Mouse (Mus musculus) heart, postnatal 25 days (tissue): Measurements from ENCODE around the gene Slc26a10. TPM values are rescaled to one million over a fixed set of nuclear protein-coding genes. Genes with fewer than 3 reads are reported as not detected.
"Not testable (repeated sequence)": the region's sequence is repeated elsewhere in the genome, so short reads cannot be mapped to it uniquely, and the experiment has no call there.

Source experiments
- DNase-seq: peaks from one replicate; pipeline ENCODE4 v3.0.0; 2022; ENCODE audit warnings: low spot score
- intact Hi-C: fragments of 180-260 bp; cut with DNase I; formaldehyde crosslinking; loops from one replicate; pipeline ENCODE4 v1.15.1; 2025
- total RNA-seq, 2 experiments: library from RNA; stranded (reverse); gene quantifications; 2 replicates each; pipeline ENCODE4 v1.2.3; 2021

Slc26a10 gene
- total RNA-seq, 2 experiments from 2014 or later: 18.2 to 29.2 TPM

- intact Hi-C loops: no loop called here
- DNase-seq: no peak
These were observed 38.9 kb downstream of the Slc26a10 start for GRCm38 (mm10) chr10:127141500-127141899.

- no peak for DNase-seq
- intact Hi-C loops: no loop called here
These were observed 39.5 kb downstream of the Slc26a10 start for GRCm38 (mm10) chr10:127140971-127141370.

- intact Hi-C loops: no loop called here
- no peak for DNase-seq
These were observed 41.9 kb downstream of the Slc26a10 start for GRCm38 (mm10) chr10:127138328-127139141.

DNA sequence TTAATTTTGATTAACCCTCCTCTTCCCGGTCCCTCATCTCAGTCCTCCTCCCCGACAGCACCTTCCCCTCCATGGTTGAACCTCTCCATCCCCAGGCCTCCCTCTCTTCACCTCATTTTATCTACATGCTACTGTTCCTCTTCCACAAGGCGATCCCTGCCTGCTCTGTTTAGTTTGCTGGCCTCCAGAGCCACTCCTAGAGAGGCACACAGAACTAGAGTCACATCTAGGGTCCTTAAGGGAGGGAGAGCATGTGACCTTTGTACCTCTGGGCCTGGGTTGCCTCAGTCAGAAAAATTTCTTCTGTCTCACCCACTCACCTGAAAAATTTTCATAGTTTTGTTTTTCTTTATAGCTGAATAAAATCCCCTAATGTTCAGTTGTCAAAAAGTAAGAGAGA, 42.5 kb downstream of the Slc26a10 start:
- no peak for DNase-seq
- intact Hi-C loops: no loop called here

DNA sequence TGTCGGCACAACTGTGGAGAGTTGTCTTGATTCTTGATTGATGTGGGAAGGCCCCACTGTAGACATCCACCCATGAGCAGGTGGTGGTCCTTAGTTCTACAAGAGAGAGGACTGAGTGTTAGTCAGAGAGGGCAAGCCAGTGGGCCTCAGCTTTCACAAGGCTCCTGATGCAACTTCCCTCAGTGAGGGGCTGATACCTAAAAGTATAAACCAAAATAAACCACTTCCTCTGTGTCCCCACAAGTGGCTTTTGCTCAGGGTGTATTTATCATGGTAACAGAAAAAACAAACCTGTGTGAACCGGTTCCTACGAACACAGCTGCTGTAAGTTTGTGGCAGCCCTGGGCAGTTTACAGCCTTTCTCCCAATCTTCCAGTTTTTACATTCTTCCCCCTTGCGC, 43.9 kb downstream of the Slc26a10 start:
- intact Hi-C loops: no loop called here
- no peak for DNase-seq

GRCm38 (mm10) chr10:127135118-127135836, 45.2 kb downstream of the Slc26a10 start:
- intact Hi-C loops: no loop called here
- DNase-seq: no peak

DNA sequence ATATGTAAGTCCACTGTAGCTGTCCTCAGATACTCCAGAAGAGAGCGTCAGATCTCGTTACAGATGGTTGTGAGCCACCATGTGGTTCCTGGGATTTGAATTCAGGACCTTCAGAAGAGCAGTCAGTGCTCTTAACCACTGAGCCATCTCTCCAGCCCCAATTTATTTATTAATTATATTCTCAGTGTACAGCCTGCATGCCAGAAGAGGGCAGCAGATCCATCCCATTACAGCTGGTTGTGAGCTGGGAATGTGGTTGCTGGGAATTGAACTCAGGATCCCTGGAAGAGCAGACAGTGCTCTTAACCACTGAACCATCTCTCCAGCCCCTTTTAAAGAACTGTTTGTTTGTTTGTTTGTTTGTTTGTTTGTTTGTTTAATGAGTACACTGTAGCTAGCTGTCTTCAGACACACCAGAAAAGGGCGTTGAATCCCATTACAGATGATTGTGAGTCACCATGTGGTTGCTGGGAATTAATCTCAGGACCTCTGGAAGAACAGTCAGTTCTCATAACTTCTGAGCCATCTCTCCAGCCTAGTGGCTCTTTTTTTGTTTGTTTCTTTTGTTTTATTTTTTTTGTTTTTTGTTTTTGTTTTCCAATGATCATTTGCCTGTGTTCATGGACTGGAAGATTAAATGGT, 45.9 kb downstream of the Slc26a10 start:
- DNase-seq, intact Hi-C loops: not testable (repeated sequence)

DNA sequence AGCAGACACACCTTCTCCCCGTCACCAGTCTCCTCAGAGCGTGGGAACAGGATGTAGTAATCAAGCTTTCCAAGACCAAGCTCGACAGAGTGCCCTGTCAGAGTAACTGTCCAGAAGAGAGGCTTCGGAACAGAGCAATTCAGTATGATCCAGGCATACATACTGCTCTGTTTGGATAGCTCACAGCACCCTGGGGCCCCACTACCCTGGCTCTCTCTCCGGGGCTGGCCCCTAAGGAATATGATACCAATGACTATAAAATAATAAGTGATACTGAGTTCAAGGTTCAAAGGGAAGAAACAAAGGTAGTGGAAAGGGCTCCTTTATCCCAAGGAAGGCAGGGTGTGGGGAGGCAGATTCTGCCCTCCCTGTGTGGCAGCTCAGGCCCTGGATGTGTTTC, 48.0 kb downstream of the Slc26a10 start:
- intact Hi-C loops: no loop called here
- no peak for DNase-seq

GRCm38 (mm10) chr10:127129431-127129830, 51.0 kb downstream of the Slc26a10 start:
- DNase-seq: no peak
- intact Hi-C loops: no loop called here

GRCm38 (mm10) chr10:127127711-127128279, 52.6 kb downstream of the Slc26a10 start:
- intact Hi-C loops: no loop called here

GRCm38 (mm10) chr10:127126579-127126978, 53.9 kb downstream of the Slc26a10 start:
- DNase-seq: no peak
- intact Hi-C loops: no loop called here

More at GRCm38 (mm10) chr10:127127711-127128279, 52.6 kb downstream of the Slc26a10 start:
- DNase-seq: no peak

DNA sequence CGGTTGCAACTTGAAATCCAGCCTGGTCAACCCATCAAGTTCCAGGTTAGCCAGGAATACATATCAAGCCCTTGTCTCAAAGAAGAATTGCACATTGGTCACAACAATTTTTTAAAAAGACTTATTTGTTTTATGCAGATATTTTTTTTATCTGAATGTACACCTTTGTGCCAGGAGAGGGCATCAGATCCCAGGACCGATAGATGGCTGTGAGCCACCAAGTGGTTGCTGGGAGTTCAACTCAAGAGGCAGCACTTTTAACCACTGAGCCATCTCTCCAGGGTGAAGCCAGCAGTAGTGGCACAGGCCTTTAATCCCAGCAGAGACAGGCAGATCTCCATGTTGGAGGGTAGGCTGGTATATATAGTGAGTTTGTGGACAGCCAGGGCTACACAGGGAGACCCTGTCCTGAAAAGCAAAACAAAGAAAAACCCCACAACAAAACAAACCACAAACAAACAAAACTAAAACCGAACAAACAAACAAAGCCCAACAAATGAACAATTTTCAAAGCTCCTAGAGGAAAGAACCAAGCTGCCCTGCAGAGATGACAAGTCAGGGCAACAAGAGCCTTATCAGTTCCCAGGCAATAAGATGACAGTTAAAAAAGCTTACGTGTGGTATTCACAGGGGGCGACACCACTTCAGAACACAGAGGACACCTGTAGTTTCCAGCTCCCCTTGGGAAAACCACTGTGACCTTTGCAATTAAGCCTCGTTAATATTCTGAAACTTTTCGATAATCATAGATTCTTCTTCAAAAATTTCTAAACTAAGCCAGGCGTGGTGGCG, 55.0 kb downstream of the Slc26a10 start:
- intact Hi-C loops: no loop called here
- DNase-seq: no peak

DNA sequence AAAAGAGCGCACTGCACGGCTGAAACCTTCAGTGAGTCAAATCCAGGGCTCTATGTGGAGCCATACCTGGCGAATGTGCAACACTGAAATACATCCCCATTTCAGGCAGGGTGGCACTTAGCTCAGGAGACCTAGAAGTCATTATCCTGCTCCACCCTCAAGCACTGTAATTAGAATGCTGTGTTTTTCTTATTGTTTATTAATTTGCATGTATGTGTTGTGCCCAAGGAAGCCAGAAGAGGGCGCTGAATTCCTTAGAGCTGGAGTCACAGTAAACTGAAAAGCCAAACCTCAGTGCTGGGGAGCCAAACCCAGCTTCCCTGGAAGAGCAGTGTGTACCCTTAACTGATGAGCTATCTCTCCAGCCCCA, 57.0 kb downstream of the Slc26a10 start:
- intact Hi-C loops: loop anchor here (2.0 kb wide), 2 partner anchors 43 to 105 kb away; no protein-coding TSS in a partner anchor
- DNase-seq: no peak

- no peak for DNase-seq
- intact Hi-C loops: loop anchor here (2.0 kb wide), 2 partner anchors 44 to 106 kb away; no protein-coding TSS in a partner anchor
These were observed 57.5 kb downstream of the Slc26a10 start for GRCm38 (mm10) chr10:127122784-127123435.

DNA sequence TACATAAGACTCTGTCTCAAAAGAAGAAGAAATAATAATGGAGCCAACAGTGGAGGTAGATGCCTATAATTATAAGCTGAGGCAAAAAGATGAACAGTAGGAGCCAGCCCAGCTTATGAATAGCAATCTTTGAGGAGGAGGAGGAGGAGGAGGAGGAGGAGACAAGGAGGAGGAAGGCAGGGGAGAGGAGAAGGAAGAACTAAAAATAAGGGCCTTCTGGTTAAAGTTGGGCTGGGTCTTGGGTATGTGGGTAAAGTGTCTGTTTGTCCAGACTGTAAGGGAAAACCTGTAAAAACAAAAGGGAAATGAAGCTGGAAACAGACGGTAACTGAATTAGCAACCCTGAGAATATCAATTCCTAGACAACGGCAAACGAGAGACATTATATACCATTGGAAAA, 58.4 kb downstream of the Slc26a10 start:
- DNase-seq: no peak
- intact Hi-C loops: loop anchor here (2.0 kb wide), 2 partner anchors 45 to 107 kb away; no protein-coding TSS in a partner anchor
